Mouse (Mus musculus): ENCODE results near the gene Srm. TPM values are rescaled to one million over a fixed set of nuclear protein-coding genes. Genes with fewer than 3 reads are reported as not detected.

Srm gene
- polyA plus RNA-seq, 1 experiment: 3.4 TPM

DNA sequence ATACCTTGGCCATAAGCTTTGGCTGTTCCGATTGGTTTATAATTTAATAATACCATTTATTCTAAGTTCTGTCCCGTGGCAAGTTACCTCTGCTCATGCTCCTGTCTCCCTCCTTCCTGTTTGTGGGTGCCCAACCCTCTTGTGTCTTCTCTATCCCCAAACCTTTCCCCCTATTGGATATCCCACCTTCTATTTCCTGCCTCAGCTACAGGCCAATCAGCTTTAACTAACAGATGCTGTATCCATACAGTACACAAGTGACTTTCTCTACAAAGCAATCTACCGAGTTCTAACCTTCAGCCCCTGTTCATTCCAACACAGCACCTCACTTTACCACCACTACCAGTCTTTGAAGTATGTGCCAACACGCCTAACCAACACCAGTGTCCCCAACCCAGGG is 32.3 kb downstream of the Srm start:
- H3K4me3 ChIP-seq (replicated peaks): peak overlapping the region; percentile 18
- H3K27me3 ChIP-seq (ENCODE audit: control insufficient read depth): no peaks in the 10 kb centered on the region
- peaks cover 70% of the 10 kb centered on the region for H3K36me3 ChIP-seq (ENCODE audit: control insufficient read depth)
- H3K4me1 ChIP-seq (ENCODE audit: control insufficient read depth): peaks cover 35% of the 10 kb centered on the region
- no peaks in the 10 kb centered on the region for H3K9me3 ChIP-seq (ENCODE audit: control insufficient read depth, low read length)
- no peak for TF ChIP-seq TAL1 (IDR thresholded peaks at IDR 0.05; ENCODE audit: low read length)
- TF ChIP-seq GATA1 (IDR thresholded peaks at IDR 0.05; ENCODE audit: low read length): no peak

DNA sequence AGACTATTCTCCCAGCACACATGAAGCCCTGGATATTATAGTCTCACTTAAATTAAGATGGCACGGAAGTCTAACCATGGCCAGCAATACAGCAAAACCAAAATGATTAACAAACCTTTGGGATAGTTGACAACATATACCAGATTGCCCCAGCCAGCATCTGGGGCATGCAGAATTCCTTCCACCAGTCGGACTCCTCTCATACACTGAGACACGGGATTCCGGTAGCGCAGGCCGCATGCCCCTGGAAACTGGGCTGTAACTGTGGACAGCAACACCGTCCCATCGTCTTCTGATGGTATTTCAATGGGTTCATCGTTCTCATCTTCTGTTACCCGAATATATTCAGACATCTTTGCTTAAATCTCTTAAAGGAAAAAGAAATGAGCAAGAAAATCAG is 33.7 kb downstream of the Srm start:
- no peaks in the 10 kb centered on the region for H3K27me3 ChIP-seq (ENCODE audit: control insufficient read depth)
- TF ChIP-seq GATA1 (IDR thresholded peaks at IDR 0.05; ENCODE audit: low read length) (no peak), TAL1 (IDR thresholded peaks at IDR 0.05; ENCODE audit: low read length) (no peak)
- H3K4me3 ChIP-seq (replicated peaks): peak overlapping the region; percentile 100
- peaks cover 35% of the 10 kb centered on the region for H3K4me1 ChIP-seq (ENCODE audit: control insufficient read depth)
- no peaks in the 10 kb centered on the region for H3K9me3 ChIP-seq (ENCODE audit: control insufficient read depth, low read length)
- peaks cover 56% of the 10 kb centered on the region for H3K36me3 ChIP-seq (ENCODE audit: control insufficient read depth)

DNA sequence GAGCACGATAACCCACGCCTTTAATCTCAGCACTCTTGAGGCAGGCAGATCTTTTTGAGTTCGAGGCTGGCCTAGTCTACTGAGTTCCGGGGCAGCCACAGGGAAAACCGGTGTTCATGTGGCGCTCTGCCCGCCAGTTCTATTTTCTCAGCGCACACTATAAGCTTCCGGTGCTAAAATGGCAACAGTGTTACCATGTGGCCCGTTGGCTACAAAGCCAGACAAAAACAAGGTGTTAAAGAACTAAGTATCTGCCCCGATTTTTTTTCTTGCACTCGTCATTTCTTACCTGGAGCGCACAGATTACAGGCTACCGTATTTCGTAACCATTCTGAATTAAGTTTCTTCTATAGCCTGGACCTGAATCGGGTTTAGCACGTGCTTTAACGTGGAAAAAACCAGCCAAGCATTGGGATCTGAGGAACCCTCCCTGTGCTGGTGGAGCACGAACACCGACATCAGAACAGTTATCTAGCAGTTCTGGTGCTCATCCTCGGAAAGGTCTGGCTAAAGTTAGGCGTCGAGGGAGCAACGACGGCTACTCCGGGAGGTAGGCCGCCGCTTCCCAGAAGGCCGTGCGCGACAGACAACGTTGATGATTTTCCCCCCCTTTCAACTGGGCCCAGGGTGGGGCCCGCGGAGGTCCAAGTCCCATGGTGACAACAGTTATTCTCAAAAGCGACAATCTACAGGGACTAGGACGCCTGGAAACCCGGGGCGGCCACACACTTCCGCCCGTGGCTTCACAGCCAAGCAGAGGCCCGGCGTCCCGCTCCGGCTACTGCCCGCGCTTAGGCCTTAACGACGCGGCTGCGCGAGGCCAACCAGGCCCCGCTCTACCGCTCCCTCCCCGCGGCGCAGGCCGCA is 34.7 kb downstream of the Srm start:
- Histone ChIP-seq H3K36me3 (ENCODE audit: control insufficient read depth) (peaks cover 46% of the 10 kb centered on the region), H3K9me3 (ENCODE audit: control insufficient read depth, low read length) (no peaks in the 10 kb centered on the region), H3K4me1 (ENCODE audit: control insufficient read depth) (peaks cover 35% of the 10 kb centered on the region), H3K4me3 (replicated peaks) (peak overlapping the region; percentile 100), H3K27me3 (ENCODE audit: control insufficient read depth) (no peaks in the 10 kb centered on the region)
- TF ChIP-seq GATA1 (IDR thresholded peaks at IDR 0.05; ENCODE audit: low read length): no peak
- TF ChIP-seq TAL1 (IDR thresholded peaks at IDR 0.05; ENCODE audit: low read length): no peak

DNA sequence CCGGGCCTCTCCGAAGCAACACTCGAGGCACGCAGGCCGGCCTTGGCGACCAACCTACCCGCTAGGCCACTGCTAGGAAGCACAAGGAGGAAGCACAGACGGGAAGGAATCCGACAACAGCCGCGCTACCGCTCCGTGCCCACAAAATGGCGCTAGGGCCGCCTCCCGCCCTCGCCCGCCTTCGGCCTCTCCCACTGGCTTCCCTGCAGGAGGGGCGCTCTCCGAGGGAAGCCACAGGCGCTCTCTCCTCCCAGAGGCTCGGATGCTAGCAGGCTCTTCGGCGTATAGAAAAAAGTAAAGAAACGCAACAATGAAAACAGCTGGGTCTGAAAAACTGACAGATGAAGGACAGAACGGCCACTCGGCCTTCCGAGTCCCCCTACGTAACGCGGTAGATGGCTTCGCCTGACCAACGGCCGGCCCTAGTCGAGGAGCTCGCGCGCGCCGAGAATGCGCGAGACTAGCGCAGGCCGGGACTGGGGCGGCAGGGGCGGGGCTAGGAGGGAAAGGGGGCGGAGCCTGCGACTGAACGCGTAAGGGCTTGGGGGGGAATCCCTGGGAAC is 35.4 kb downstream of the Srm start, which contains the start of gene Tardbp:
TSS of gene Tardbp (minus strand) at position 397 of the 563 bp plus-strand sequence.
- Histone ChIP-seq H3K27me3 (ENCODE audit: control insufficient read depth) (no peaks in the 10 kb centered on the region), H3K4me1 (ENCODE audit: control insufficient read depth) (peaks cover 35% of the 10 kb centered on the region), H3K9me3 (ENCODE audit: control insufficient read depth, low read length) (no peaks in the 10 kb centered on the region), H3K4me3 (replicated peaks) (peak within 1 kb of the TSS; percentile 100), H3K36me3 (ENCODE audit: control insufficient read depth) (peaks cover 39% of the 10 kb centered on the region)
- TF ChIP-seq TAL1 (IDR thresholded peaks at IDR 0.05; ENCODE audit: low read length) (no peak), GATA1 (IDR thresholded peaks at IDR 0.05; ENCODE audit: low read length) (no peak)

DNA sequence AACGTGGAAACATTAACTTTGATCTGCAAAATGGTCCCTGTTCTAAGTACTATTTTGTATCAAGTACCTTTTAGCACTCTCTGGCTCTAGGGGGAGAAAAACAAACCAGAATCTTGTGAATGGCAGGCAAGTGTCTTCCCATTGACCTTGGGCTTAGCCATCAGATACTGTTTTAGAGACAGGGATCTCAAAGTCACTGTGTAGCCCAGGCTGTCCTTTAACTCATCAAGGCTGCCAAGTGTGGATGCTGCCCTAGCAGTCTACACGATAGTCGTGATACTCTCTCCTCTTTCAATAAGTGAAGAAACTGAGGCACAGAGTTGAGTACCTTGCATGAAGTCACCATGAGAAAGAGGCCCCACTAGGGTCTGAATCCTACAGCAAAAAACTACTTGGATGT is 35.9 kb downstream of the Srm start:
- TF ChIP-seq TAL1 (IDR thresholded peaks at IDR 0.05; ENCODE audit: low read length) (no peak), GATA1 (IDR thresholded peaks at IDR 0.05; ENCODE audit: low read length) (no peak)
- peak overlapping the region; percentile 100 for H3K4me3 ChIP-seq (replicated peaks)

DNA sequence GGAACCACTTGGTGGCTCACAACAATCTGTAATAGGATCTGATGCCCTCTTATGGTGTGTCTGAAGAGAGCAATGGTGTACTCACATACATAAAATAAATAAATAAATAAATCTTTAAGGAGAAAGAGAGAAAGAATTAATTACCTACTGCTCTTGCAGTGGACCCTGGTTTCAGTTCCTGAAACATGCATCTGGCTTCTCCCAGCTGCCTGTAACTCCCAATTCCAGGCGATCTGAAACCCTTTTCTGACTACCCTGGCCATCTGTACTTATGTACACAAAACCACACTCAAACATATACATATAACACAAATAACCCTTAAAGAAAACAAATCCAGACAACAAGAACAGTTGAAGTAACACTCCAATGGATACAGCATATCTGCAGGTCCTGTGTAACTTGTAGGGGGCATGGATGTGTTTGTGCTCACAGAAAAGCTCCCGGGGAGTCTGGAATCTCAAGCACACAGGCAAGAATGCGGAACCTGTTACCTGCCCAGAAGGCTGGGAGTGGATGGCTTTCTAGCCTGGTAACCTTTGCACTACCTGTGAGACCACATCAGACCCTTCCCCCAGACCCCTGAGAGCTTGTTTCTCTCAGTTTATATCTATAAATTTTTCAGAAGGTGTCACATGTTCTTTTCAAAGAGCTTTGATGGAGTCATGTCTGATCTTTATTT is 40.9 kb downstream of the Srm start:
- Histone ChIP-seq H3K9me3 (ENCODE audit: control insufficient read depth, low read length) (no peaks in the 10 kb centered on the region), H3K4me3 (replicated peaks) (no peak overlapping the region), H3K36me3 (ENCODE audit: control insufficient read depth) (no peaks in the 10 kb centered on the region), H3K27me3 (ENCODE audit: control insufficient read depth) (no peaks in the 10 kb centered on the region), H3K4me1 (ENCODE audit: control insufficient read depth) (peaks cover 13% of the 10 kb centered on the region)
- no peak for TF ChIP-seq GATA1 (IDR thresholded peaks at IDR 0.05; ENCODE audit: low read length)
- no peak for TF ChIP-seq TAL1 (IDR thresholded peaks at IDR 0.05; ENCODE audit: low read length)

More for the DNA sequence above, 35.9 kb downstream of the Srm start:
- Histone ChIP-seq H3K27me3 (ENCODE audit: control insufficient read depth) (no peaks in the 10 kb centered on the region), H3K4me1 (ENCODE audit: control insufficient read depth) (peaks cover 35% of the 10 kb centered on the region), H3K9me3 (ENCODE audit: control insufficient read depth, low read length) (no peaks in the 10 kb centered on the region), H3K36me3 (ENCODE audit: control insufficient read depth) (peaks cover 33% of the 10 kb centered on the region)

DNA sequence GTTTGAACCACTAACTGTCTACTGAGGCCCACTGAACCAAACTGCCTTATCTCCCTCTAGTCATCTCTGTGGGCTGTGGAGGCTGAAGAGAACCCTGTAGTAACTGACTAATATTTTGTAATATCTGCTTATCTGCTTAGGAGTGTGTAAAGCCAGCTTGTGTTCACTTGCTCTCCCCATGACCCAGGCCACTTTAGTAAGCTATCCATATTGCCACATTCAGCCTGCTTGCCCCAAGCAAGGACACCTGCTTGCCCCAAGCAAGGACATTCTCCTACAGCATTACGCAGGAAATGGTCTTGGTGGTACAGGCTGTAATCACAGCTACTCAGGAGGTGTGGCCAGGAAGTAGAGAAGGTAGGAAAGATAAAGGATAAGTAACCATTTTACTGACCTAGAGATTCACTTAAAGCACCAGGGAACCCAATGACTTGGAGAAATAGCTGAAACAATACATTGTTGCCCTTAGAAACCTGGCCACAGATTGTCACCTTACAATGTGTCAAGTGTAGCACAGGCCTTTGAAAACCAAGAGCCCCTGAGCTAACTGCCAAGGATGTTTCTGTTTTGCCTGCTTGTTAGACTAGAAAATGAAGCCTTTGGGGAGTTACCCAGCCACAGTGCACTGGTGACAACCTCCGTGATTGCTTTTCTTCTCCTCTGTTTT is 42.2 kb downstream of the Srm start:
- Histone ChIP-seq H3K9me3 (ENCODE audit: control insufficient read depth, low read length) (no peaks in the 10 kb centered on the region), H3K4me3 (replicated peaks) (no peak overlapping the region), H3K36me3 (ENCODE audit: control insufficient read depth) (no peaks in the 10 kb centered on the region), H3K27me3 (ENCODE audit: control insufficient read depth) (no peaks in the 10 kb centered on the region), H3K4me1 (ENCODE audit: control insufficient read depth) (peaks cover 6% of the 10 kb centered on the region)
- TF ChIP-seq TAL1 (IDR thresholded peaks at IDR 0.05; ENCODE audit: low read length) (no peak), GATA1 (IDR thresholded peaks at IDR 0.05; ENCODE audit: low read length) (no peak)

DNA sequence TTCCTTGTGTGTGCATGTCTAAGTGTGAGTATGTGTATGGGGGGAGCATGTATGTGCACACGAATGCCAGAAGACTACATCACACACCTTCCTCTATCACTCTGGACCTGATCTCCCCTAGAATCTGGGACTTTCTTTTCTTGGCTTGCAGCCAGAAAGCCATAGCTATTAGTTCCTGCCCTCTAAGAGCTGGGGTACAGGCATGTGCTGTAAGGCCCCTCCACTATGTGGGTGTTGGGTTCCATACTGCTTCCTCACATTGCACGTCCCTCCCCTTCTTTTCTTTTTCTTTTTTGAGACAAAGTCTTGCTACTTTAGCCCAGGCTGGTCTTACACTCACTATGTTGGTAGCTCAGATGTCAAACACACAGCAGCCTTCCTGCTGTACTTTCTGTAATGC is 44.0 kb downstream of the Srm start:
- Histone ChIP-seq H3K4me3 (replicated peaks) (no peak overlapping the region), H3K4me1 (ENCODE audit: control insufficient read depth) (peaks cover 6% of the 10 kb centered on the region), H3K9me3 (ENCODE audit: control insufficient read depth, low read length) (no peaks in the 10 kb centered on the region), H3K27me3 (ENCODE audit: control insufficient read depth) (no peaks in the 10 kb centered on the region), H3K36me3 (ENCODE audit: control insufficient read depth) (no peaks in the 10 kb centered on the region)
- TF ChIP-seq GATA1 (IDR thresholded peaks at IDR 0.05; ENCODE audit: low read length) (no peak), TAL1 (IDR thresholded peaks at IDR 0.05; ENCODE audit: low read length) (no peak)

Measured in erythroblast, embryonic 14.5 days (primary cell).